Mouse (Mus musculus) liver, postnatal 0 days (tissue): ENCODE data around the gene Hgd.

Source experiments
- CTCF ChIP-seq: sonication (generic); IDR thresholded peaks from 2 replicates; pipeline ENCODE4 v1.5.1; 2016; ENCODE audit warnings: antibody characterized with exemption, low read depth
- EP300 ChIP-seq: IDR thresholded peaks from 2 replicates; pipeline ENCODE4 v1.6.1; 2016; ENCODE audit warnings: antibody characterized with exemption, low read depth, mild to moderate bottlenecking

DNA sequence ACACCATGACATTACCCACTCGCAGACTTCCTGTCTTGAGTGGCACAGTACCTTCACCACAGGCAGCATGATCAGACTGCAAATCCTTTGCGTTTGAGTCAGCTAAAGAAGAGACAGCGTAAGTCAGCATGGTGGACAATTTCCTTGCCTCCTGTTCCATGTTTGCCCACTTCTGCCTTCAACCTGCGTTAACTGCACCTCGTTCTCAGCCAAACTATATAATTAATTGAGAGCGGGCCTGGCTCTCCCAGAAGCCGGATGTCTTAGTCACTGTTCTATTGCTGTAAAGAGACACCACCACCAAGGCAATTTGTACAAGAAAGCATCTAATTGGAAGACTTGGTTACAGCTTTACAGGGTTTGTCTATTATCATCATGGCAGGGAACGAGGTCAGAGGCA lies 100.9 kb downstream of the Hgd start:
- no peak for TF ChIP-seq CTCF
- no peak for TF ChIP-seq EP300
